Mouse (Mus musculus): Measurements from ENCODE around the gene Gm45234.

DNA sequence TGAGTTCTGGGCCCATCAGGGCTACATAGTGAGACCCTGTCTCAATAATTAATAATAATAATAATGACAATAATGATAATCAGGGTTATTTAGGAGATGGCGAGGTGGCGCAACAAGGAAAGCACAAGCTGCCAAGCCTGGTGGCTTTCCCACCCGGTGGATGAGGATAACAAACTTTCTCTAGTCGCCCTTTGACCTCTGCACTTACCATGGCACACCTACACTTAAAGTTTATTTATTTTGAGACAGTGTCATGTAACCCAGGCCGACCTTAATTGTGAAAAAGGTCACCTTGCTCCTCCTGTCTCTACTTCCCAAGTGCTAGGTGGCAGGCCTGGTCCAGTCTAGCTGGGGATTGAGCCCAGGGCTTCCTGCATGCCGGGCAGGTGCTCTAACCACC, 57.1 kb downstream of the Gm45234 start:
- TF ChIP-seq POLR2A (IDR thresholded peaks at IDR 0.05; ENCODE audit: borderline replicate concordance, insufficient read depth, low read length): no peak
- TF ChIP-seq CTCF (IDR thresholded peaks at IDR 0.05; ENCODE audit: borderline replicate concordance, insufficient read depth, low read depth, low read length): no peak
